Comparison of ENCODE assay signal across 8 mouse cellular contexts in the genomic region with DNA sequence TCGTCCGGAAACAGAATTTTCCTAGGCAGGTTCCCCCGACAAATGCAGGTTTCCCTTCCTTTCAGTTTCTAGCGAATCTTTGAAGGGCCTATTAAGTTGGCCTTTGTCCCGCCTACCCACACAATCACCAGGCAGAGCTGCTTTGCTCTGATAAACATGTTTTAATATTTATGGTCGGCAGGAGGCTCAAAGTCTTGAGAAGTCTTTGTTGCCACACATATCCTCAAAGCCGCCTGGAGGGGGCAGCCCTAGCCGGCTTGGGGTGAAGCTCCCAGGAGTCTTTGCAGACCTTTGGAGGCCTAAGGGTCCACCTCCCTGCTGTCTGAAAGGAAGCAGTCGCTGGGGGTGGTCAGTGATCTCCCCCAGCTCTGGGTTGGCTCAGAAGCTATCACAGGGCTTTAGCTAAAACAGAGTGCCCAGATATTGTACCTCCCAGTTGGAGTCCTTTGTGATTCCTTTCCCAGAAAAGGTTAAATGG. TPM values are rescaled to one million over a fixed set of nuclear protein-coding genes. Genes with fewer than 3 reads are reported as not detected.
DNase-seq lines count a peak whose midpoint lies in the region; ATAC-seq lines count a peak whose summit lies in the region.

No protein-coding gene starts in this region.

- peak; percentile 75 for ATAC-seq in granulocyte monocyte progenitor cell, adult 5-6 weeks (replicated peaks; ENCODE audit: poor library complexity, severe bottlenecking)
- peak; percentile 81 for ATAC-seq in intestine, embryonic 16.5 days
- peak; percentile 7; the same call in 1 of the 2 replicates for ATAC-seq in limb, embryonic 13.5 days (ENCODE audit: low FRiP score, low read depth)
- peak; percentile 62 for ATAC-seq in midbrain, embryonic 14.5 days (ENCODE audit: low FRiP score, low TSS enrichment)

- H3K36me3 ChIP-seq in intestine, embryonic 16.5 days (ENCODE audit: control insufficient read depth, insufficient read depth, low read length), result no peaks in the 10 kb centered on the region
- peaks cover 15% of the 10 kb centered on the region for H3K36me3 ChIP-seq in limb, embryonic 13.5 days
- peaks cover 21% of the 10 kb centered on the region for H3K36me3 ChIP-seq in midbrain, embryonic 14.5 days (ENCODE audit: control insufficient read depth, insufficient read depth, low read length)

- peak; percentile 67 for DNase-seq in layer of hippocampus, adult 11-12 months (ENCODE audit: low spot score)
- DNase-seq in layer of hippocampus, adult 9-10 months (ENCODE audit: low spot score), result no peak
- DNase-seq in embryo, embryonic 10.5 days (ENCODE audit: low spot score), result peak; percentile 87
- DNase-seq in midbrain, embryonic 14.5 days, result peak; percentile 89
- DNase-seq in spleen, postnatal 10 days (ENCODE audit: low spot score in 2 of 2), result peak; percentile 62 to 82

- peak overlapping the region; percentile 99 for H3K27ac ChIP-seq in intestine, embryonic 16.5 days (ENCODE audit: low read length)
- H3K27ac ChIP-seq in limb, embryonic 13.5 days, result peak overlapping the region; percentile 56
- H3K27ac ChIP-seq in midbrain, embryonic 14.5 days (replicated peaks; ENCODE audit: low read depth, low read length), result peak overlapping the region; percentile 91

- H3K4me1 ChIP-seq in intestine, embryonic 16.5 days (ENCODE audit: control insufficient read depth, insufficient read depth, low read length), result peaks cover 9% of the 10 kb centered on the region; the same call in 1 of the 2 replicates
- peaks cover 18% of the 10 kb centered on the region for H3K4me1 ChIP-seq in limb, embryonic 13.5 days
- 0 out of 2 replicates have a peak, but pooled peaks cover 13% of the 10 kb centered on the region for H3K4me1 ChIP-seq in midbrain, embryonic 14.5 days (ENCODE audit: control insufficient read depth, insufficient read depth, low read length)

- no peaks in the 10 kb centered on the region for H3K27me3 ChIP-seq in intestine, embryonic 16.5 days (replicated peaks; ENCODE audit: control insufficient read depth, insufficient read depth, low read length)
- H3K27me3 ChIP-seq in limb, embryonic 13.5 days, result 0 out of 2 replicates have a peak, but pooled peaks cover 3% of the 10 kb centered on the region
- no peaks in the 10 kb centered on the region for H3K27me3 ChIP-seq in midbrain, embryonic 14.5 days (ENCODE audit: control insufficient read depth, insufficient read depth, low read length)

- no peaks in the 10 kb centered on the region for H3K9me3 ChIP-seq in intestine, embryonic 16.5 days (ENCODE audit: control insufficient read depth, low read length)
- H3K9me3 ChIP-seq in limb, embryonic 13.5 days, result no peaks in the 10 kb centered on the region
- no peaks in the 10 kb centered on the region for H3K9me3 ChIP-seq in midbrain, embryonic 14.5 days (ENCODE audit: control insufficient read depth, low read length)

- peak overlapping the region; percentile 91 for H3K9ac ChIP-seq in intestine, embryonic 16.5 days (ENCODE audit: low read depth, low read length)
- peak overlapping the region; percentile 86; the same call in 1 of the 2 replicates for H3K9ac ChIP-seq in limb, embryonic 13.5 days
- peak overlapping the region; percentile 85 for H3K9ac ChIP-seq in midbrain, embryonic 14.5 days (replicated peaks; ENCODE audit: low read length)

- under 1% methylated on average over 9 of the region's 9 CpGs for WGBS in intestine, embryonic 16.5 days
- WGBS in limb, embryonic 13.5 days, result under 1% methylated on average over 9 of the region's 9 CpGs
- WGBS in midbrain, embryonic 14.5 days, result under 1% methylated on average over 9 of the region's 9 CpGs

- peak overlapping the region; percentile 95 for H3K4me2 ChIP-seq in intestine, embryonic 16.5 days (ENCODE audit: low read depth, low read length)
- peak overlapping the region; percentile 89 for H3K4me2 ChIP-seq in limb, embryonic 13.5 days (replicated peaks)
- peak overlapping the region; percentile 88 for H3K4me2 ChIP-seq in midbrain, embryonic 14.5 days (ENCODE audit: low read length)

- H3K4me3 ChIP-seq in intestine, embryonic 16.5 days (ENCODE audit: low read length), result peak overlapping the region; percentile 90
- peak overlapping the region; percentile 87 for H3K4me3 ChIP-seq in limb, embryonic 13.5 days
- peak overlapping the region; percentile 81 for H3K4me3 ChIP-seq in midbrain, embryonic 14.5 days (replicated peaks; ENCODE audit: low read depth, low read length)

RNA-seq across cellular contexts. Expression of a gene that starts 0.6 kb away (rescaled TPM):
- 32.0 and 36.3 TPM in 2 replicates for total RNA-seq in granulocyte monocyte progenitor cell, adult 5-6 weeks (2014; fragmentation: Nextera tagmentation)
- total RNA-seq in granulocyte monocyte progenitor cell, adult 5-6 weeks (2017), result 40.6 and 47.9 TPM in 2 replicates
- polyA plus RNA-seq in intestine, embryonic 16.5 days (2015; fragmentation: Nextera tagmentation; extraction: Ambion mirVana), result 255 and 287 TPM in 2 replicates
- polyA plus RNA-seq in limb, embryonic 13.5 days (2015; fragmentation: Nextera tagmentation; extraction: Ambion mirVana), result 84.0 and 85.0 TPM in 2 replicates
- polyA plus RNA-seq in midbrain, embryonic 14.5 days (2014; fragmentation: Nextera tagmentation; extraction: Ambion mirVana), result 145 and 157 TPM in 2 replicates

RNA-seq across cellular contexts. Expression of a gene that starts 13.8 kb away (rescaled TPM):
- total RNA-seq in granulocyte monocyte progenitor cell, adult 5-6 weeks (2014; fragmentation: Nextera tagmentation), result not detected in 2 replicates
- total RNA-seq in granulocyte monocyte progenitor cell, adult 5-6 weeks (2017), result not detected in 2 replicates
- 0.23 TPM in 1 of 2 replicates, not detected in the other for polyA plus RNA-seq in intestine, embryonic 16.5 days (2015; fragmentation: Nextera tagmentation; extraction: Ambion mirVana)
- polyA plus RNA-seq in limb, embryonic 13.5 days (2015; fragmentation: Nextera tagmentation; extraction: Ambion mirVana), result 0.13 TPM in 1 of 2 replicates, not detected in the other
- polyA plus RNA-seq in midbrain, embryonic 14.5 days (2014; fragmentation: Nextera tagmentation; extraction: Ambion mirVana), result 0.84 and 0.93 TPM in 2 replicates

RNA-seq across cellular contexts. Expression of a gene that starts 17.5 kb away (rescaled TPM):
- total RNA-seq in granulocyte monocyte progenitor cell, adult 5-6 weeks (2014; fragmentation: Nextera tagmentation), result 15.3 and 15.7 TPM in 2 replicates
- 19.6 and 19.7 TPM in 2 replicates for total RNA-seq in granulocyte monocyte progenitor cell, adult 5-6 weeks (2017)
- polyA plus RNA-seq in intestine, embryonic 16.5 days (2015; fragmentation: Nextera tagmentation; extraction: Ambion mirVana), result 28.8 and 29.5 TPM in 2 replicates
- 49.8 and 50.7 TPM in 2 replicates for polyA plus RNA-seq in limb, embryonic 13.5 days (2015; fragmentation: Nextera tagmentation; extraction: Ambion mirVana)
- 44.1 and 44.6 TPM in 2 replicates for polyA plus RNA-seq in midbrain, embryonic 14.5 days (2014; fragmentation: Nextera tagmentation; extraction: Ambion mirVana)

RNA-seq across cellular contexts. Expression of a gene that starts 30.2 kb away (rescaled TPM):
- not detected in 2 replicates for total RNA-seq in granulocyte monocyte progenitor cell, adult 5-6 weeks (2014; fragmentation: Nextera tagmentation)
- total RNA-seq in granulocyte monocyte progenitor cell, adult 5-6 weeks (2017), result not detected in 2 replicates
- not detected in 2 replicates for polyA plus RNA-seq in intestine, embryonic 16.5 days (2015; fragmentation: Nextera tagmentation; extraction: Ambion mirVana)
- 0.17 TPM in 1 of 2 replicates, not detected in the other for polyA plus RNA-seq in limb, embryonic 13.5 days (2015; fragmentation: Nextera tagmentation; extraction: Ambion mirVana)
- polyA plus RNA-seq in midbrain, embryonic 14.5 days (2014; fragmentation: Nextera tagmentation; extraction: Ambion mirVana), result not detected in 2 replicates

RNA-seq across cellular contexts. Expression of a gene that starts 30.3 kb away (rescaled TPM):
- 26.6 and 33.0 TPM in 2 replicates for total RNA-seq in granulocyte monocyte progenitor cell, adult 5-6 weeks (2014; fragmentation: Nextera tagmentation)
- 43.1 and 49.6 TPM in 2 replicates for total RNA-seq in granulocyte monocyte progenitor cell, adult 5-6 weeks (2017)
- 65.4 and 67.4 TPM in 2 replicates for polyA plus RNA-seq in intestine, embryonic 16.5 days (2015; fragmentation: Nextera tagmentation; extraction: Ambion mirVana)
- 97.8 and 105 TPM in 2 replicates for polyA plus RNA-seq in limb, embryonic 13.5 days (2015; fragmentation: Nextera tagmentation; extraction: Ambion mirVana)
- polyA plus RNA-seq in midbrain, embryonic 14.5 days (2014; fragmentation: Nextera tagmentation; extraction: Ambion mirVana), result 104 and 108 TPM in 2 replicates

Comparison
In these comparisons a context has a peak if more than half of its experiments do, and no peak if none do; other contexts are left out.
1. ATAC-seq: peak in every context shown above with its lines; median percentile 81 in intestine, embryonic 16.5 days; 75 in granulocyte monocyte progenitor cell, adult 5-6 weeks; 62 in midbrain, embryonic 14.5 days; 7 in limb, embryonic 13.5 days.